Mouse (Mus musculus) brain, embryonic 14.5 days (tissue): Measurements from ENCODE around the gene Krtcap3.

Experiments
- CTCF ChIP-seq: fragments of 200-500 bp; IDR thresholded peaks from 2 replicates; pipeline ENCODE4 v1.5.1; 2012; ENCODE audit warnings: inconsistent platforms, mild to moderate bottlenecking, moderate library complexity, borderline replicate concordance; ENCODE audit not compliant: insufficient read depth, insufficient read length; ENCODE audit errors: extremely low read depth
- POLR2A ChIP-seq: fragments of 200-500 bp; IDR thresholded peaks from 2 replicates; pipeline ENCODE4 v1.6.1; 2012; ENCODE audit warnings: mild to moderate bottlenecking, inconsistent platforms, borderline replicate concordance; ENCODE audit not compliant: poor library complexity, insufficient read depth, insufficient read length, severe bottlenecking; ENCODE audit errors: extremely low read depth

GRCm38 (mm10) chr5:31222696-31223095, 28.8 kb upstream of the Krtcap3 start:
- TF ChIP-seq POLR2A: no peak
- TF ChIP-seq CTCF: no peak
